Mouse (Mus musculus): ENCODE data around the gene Slc25a33. TPM values are rescaled to one million over a fixed set of nuclear protein-coding genes. Genes with fewer than 3 reads are reported as not detected.
"Not testable (repeated sequence)": the region's sequence is repeated elsewhere in the genome, so short reads cannot be mapped to it uniquely, and the experiment has no call there.

Gene Slc25a33
- total and polyA plus RNA-seq, 2 experiments, result 12.7 to 14.3 TPM

DNA sequence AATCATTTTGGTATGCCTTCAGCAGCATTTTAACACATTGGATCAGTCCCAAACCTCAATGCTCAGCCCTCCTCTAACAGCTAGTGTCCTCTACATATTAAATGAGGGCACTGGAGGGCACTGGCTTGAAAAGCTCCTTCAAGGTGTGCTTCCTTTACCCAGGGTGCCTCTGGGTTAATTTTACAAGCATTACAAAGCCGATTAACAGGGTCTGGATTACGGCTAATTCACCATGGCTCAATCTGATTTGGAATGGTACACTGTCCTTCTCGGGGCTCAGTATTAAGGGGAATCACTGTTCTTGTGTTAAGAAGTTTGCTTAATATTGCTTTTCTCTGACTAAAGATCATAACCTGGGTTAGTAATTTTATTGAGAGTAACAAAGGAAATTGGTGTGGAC, 21.2 kb downstream of the Slc25a33 start:
- WGBS, result 91% methylated on average over 3 of the region's 3 CpGs
- Histone ChIP-seq H3K36me3 (ENCODE audit: control insufficient read depth, insufficient read depth, low read length) (peaks cover 36% of the 10 kb centered on the region), H3K79me2 (ENCODE audit: control insufficient read depth, insufficient read depth, low read length) (no peaks in the 10 kb centered on the region), H3K4me1 (ENCODE audit: control insufficient read depth, insufficient read depth, low read length) (no peaks in the 10 kb centered on the region), H3K9ac (ENCODE audit: low read depth, low read length) (no peak overlapping the region), H3K27ac (replicated peaks; ENCODE audit: insufficient read depth, low read depth, low read length) (no peak overlapping the region), H3K4me3 (ENCODE audit: insufficient read depth, low read depth, low read length) (no peak overlapping the region), H3K27me3 (ENCODE audit: control insufficient read depth, insufficient read depth, low read length) (no peaks in the 10 kb centered on the region)
- no peak for DNase-seq (ENCODE audit: extremely low read depth, low read depth, low spot score)
- TF ChIP-seq POLR2A (IDR thresholded peaks at IDR 0.05; ENCODE audit: extremely low read depth, insufficient read depth, low read length) (no peak), CTCF (IDR thresholded peaks at IDR 0.05; ENCODE audit: low read depth, low read length) (no peak)

DNA sequence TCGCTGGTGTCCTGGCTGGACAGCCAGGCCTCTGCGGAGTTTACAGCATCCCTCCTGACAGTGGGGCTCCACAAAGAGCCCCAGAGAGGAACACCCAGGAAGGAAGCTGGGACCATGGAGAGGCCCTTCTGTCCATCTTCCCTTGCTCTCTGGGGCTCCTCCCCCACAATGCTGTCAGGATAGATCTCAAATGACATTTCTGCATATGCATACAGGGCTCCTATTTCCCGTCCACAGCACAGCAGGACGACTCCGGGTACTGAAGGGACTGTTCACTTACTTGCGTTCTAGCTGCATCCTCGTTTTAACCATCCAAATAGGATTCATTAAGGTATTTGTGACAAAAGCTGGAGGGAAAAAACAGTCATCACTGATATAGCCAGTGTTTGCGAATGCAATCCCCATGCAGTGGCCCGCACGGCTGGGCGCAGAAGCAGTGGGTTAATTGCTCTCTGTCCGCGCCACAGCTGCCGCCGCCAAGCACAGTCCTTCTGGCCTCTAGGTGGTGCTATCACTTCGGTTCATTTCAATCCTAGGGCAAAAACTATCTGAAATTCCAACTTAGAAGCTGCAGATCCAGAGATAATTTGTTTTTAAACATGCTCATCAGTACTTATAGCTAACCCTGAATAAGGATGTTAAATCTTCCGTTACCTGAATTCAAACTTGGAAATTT, 21.8 kb downstream of the Slc25a33 start:
- Histone ChIP-seq H3K79me2 (ENCODE audit: control insufficient read depth, insufficient read depth, low read length) (no peaks in the 10 kb centered on the region), H3K4me1 (ENCODE audit: control insufficient read depth, insufficient read depth, low read length) (no peaks in the 10 kb centered on the region), H3K9ac (ENCODE audit: low read depth, low read length) (no peak overlapping the region), H3K27me3 (ENCODE audit: control insufficient read depth, insufficient read depth, low read length) (no peaks in the 10 kb centered on the region), H3K36me3 (ENCODE audit: control insufficient read depth, insufficient read depth, low read length) (peaks cover 32% of the 10 kb centered on the region), H3K4me3 (ENCODE audit: insufficient read depth, low read depth, low read length) (no peak overlapping the region), H3K27ac (replicated peaks; ENCODE audit: insufficient read depth, low read depth, low read length) (no peak overlapping the region)
- TF ChIP-seq POLR2A (IDR thresholded peaks at IDR 0.05; ENCODE audit: extremely low read depth, insufficient read depth, low read length) (no peak), CTCF (IDR thresholded peaks at IDR 0.05; ENCODE audit: low read depth, low read length) (peak; percentile 84)
- WGBS, result 64% methylated on average over 17 of the region's 17 CpGs
- peak; percentile 45 for DNase-seq (ENCODE audit: extremely low read depth, low read depth, low spot score)

DNA sequence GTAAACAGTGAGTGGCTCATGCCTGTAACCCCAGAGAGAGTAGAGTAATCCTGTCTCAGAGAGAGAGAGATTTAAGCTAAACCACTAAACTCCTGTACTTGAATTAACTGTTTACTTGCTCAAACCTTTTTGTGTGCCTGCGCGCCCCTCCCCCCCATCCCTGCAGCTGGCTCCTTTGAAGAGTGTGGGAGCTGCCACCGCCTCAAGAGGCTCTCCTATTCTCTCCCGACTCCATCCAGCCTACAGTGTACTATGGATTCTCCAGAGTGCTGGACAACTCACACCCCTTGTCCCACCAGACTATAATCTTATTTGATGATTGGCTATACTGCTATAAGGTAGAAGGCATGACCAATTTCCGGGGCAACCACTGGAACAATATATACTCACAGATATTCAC, 23.4 kb downstream of the Slc25a33 start:
- no peaks in the 10 kb centered on the region for H3K79me2 ChIP-seq (ENCODE audit: control insufficient read depth, insufficient read depth, low read length)
- TF ChIP-seq POLR2A (IDR thresholded peaks at IDR 0.05; ENCODE audit: extremely low read depth, insufficient read depth, low read length) (no peak), CTCF (IDR thresholded peaks at IDR 0.05; ENCODE audit: low read depth, low read length) (no peak)
- DNase-seq (ENCODE audit: extremely low read depth, low read depth, low spot score), result no peak
- 89% methylated on average over 5 of the region's 5 CpGs for WGBS
- peaks cover 32% of the 10 kb centered on the region for H3K36me3 ChIP-seq (ENCODE audit: control insufficient read depth, insufficient read depth, low read length)
- H3K4me1 ChIP-seq (ENCODE audit: control insufficient read depth, insufficient read depth, low read length), result no peaks in the 10 kb centered on the region
- H3K27me3 ChIP-seq (ENCODE audit: control insufficient read depth, insufficient read depth, low read length), result no peaks in the 10 kb centered on the region
- H3K27ac ChIP-seq (replicated peaks; ENCODE audit: insufficient read depth, low read depth, low read length), result no peak overlapping the region
- no peak overlapping the region for H3K9ac ChIP-seq (ENCODE audit: low read depth, low read length)
- no peak overlapping the region for H3K4me3 ChIP-seq (ENCODE audit: insufficient read depth, low read depth, low read length)

DNA sequence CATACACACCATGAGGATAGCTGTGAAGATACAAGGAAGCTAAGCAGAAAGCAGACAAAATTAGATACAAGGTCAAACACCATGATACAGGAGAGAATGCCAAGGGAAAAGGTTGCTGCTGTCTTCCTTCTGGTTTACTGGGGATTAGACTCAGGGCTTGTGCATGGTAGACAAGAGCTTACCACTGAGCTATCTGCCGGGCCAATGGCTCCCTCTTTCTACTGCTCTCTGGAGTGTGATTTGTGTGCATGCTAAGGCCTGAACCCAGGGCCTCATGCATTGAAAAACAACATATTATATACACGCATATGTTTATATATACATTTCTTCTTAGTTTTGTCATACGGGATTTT, 24.4 kb downstream of the Slc25a33 start:
- not testable (repeated sequence) for H3K27me3 ChIP-seq (ENCODE audit: control insufficient read depth, insufficient read depth, low read length); DNase-seq (ENCODE audit: extremely low read depth, low read depth, low spot score); H3K79me2 ChIP-seq (ENCODE audit: control insufficient read depth, insufficient read depth, low read length); H3K9ac ChIP-seq (ENCODE audit: low read depth, low read length); H3K27ac ChIP-seq (replicated peaks; ENCODE audit: insufficient read depth, low read depth, low read length); H3K4me1 ChIP-seq (ENCODE audit: control insufficient read depth, insufficient read depth, low read length); H3K4me3 ChIP-seq (ENCODE audit: insufficient read depth, low read depth, low read length)
- peaks cover 36% of the 10 kb centered on the region for H3K36me3 ChIP-seq (ENCODE audit: control insufficient read depth, insufficient read depth, low read length)
- WGBS, result over 99% methylated on average over 3 of the region's 3 CpGs

DNA sequence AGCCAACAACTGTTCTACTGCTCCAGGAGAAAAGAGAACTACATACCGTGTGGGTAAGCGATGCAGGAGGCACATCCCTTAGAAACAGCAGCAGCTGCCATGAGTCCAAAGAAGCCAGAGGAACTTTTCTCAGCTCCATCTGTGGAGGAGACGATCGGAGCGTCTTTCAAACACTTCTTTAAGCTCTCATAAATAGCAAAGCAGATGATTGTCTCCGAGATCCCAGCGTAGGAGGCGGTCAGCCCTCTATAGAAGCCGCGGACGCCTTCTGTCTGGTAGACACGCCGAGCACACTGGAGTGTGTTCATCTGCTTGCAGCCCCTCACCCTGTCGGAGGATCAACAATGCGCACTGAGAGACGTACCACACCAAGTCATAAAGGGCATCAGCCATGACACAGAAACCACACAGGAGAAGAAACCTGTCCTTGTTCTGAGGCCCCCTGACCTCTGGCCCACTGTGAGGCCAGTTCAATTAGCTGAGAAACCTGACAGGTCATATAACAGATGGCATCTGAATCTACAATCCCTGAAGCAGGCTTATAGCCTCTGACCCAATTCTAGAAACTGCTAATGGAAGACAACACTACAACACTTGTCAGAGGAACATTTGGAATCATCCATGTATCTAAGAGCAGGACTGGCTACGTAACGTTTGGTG, 24.9 kb downstream of the Slc25a33 start:
- H3K36me3 ChIP-seq (ENCODE audit: control insufficient read depth, insufficient read depth, low read length), result peaks cover 41% of the 10 kb centered on the region
- H3K27me3 ChIP-seq (ENCODE audit: control insufficient read depth, insufficient read depth, low read length), result no peaks in the 10 kb centered on the region
- no peaks in the 10 kb centered on the region for H3K79me2 ChIP-seq (ENCODE audit: control insufficient read depth, insufficient read depth, low read length)
- H3K4me3 ChIP-seq (ENCODE audit: insufficient read depth, low read depth, low read length), result no peak overlapping the region
- TF ChIP-seq CTCF (IDR thresholded peaks at IDR 0.05; ENCODE audit: low read depth, low read length), result no peak
- no peak for TF ChIP-seq POLR2A (IDR thresholded peaks at IDR 0.05; ENCODE audit: extremely low read depth, insufficient read depth, low read length)
- no peak for DNase-seq (ENCODE audit: extremely low read depth, low read depth, low spot score)
- no peak overlapping the region for H3K9ac ChIP-seq (ENCODE audit: low read depth, low read length)
- 97% methylated on average over 18 of the region's 18 CpGs for WGBS
- H3K27ac ChIP-seq (replicated peaks; ENCODE audit: insufficient read depth, low read depth, low read length), result no peak overlapping the region
- no peaks in the 10 kb centered on the region for H3K4me1 ChIP-seq (ENCODE audit: control insufficient read depth, insufficient read depth, low read length)

DNA sequence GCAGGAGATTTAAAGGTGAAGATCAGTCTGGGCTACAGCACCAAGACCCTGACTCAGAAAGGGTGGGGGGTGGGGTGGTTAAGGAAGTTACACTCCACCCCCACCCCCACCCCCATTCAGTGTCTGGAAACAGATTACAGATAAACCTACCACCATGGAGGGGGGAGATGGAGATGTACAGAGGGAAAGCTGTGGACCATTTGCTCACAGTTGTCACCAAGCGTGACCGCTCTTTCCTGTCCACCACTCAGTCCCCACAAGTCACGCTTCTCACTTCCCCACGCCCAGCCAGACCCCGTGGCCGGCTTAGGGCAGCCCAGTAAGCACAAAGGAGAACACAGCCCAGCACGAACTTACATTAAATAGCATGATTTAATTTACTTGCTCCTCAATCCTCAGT, 30.0 kb downstream of the Slc25a33 start:
- H3K79me2 ChIP-seq (ENCODE audit: control insufficient read depth, insufficient read depth, low read length), result no peaks in the 10 kb centered on the region
- H3K9ac ChIP-seq (ENCODE audit: low read depth, low read length), result no peak overlapping the region
- no peaks in the 10 kb centered on the region for H3K27me3 ChIP-seq (ENCODE audit: control insufficient read depth, insufficient read depth, low read length)
- H3K4me1 ChIP-seq (ENCODE audit: control insufficient read depth, insufficient read depth, low read length), result no peaks in the 10 kb centered on the region
- no peak overlapping the region for H3K4me3 ChIP-seq (ENCODE audit: insufficient read depth, low read depth, low read length)
- H3K36me3 ChIP-seq (ENCODE audit: control insufficient read depth, insufficient read depth, low read length), result peaks cover 34% of the 10 kb centered on the region
- TF ChIP-seq CTCF (IDR thresholded peaks at IDR 0.05; ENCODE audit: low read depth, low read length) (no peak), POLR2A (IDR thresholded peaks at IDR 0.05; ENCODE audit: extremely low read depth, insufficient read depth, low read length) (no peak)
- no peak for DNase-seq (ENCODE audit: extremely low read depth, low read depth, low spot score)
- 92% methylated on average over 7 of the region's 7 CpGs for WGBS
- H3K27ac ChIP-seq (replicated peaks; ENCODE audit: insufficient read depth, low read depth, low read length), result no peak overlapping the region
